Mouse (Mus musculus) heart, embryonic 15.5 days (tissue): ENCODE results near the gene Serpine3. TPM values are rescaled to one million over a fixed set of nuclear protein-coding genes. Genes with fewer than 3 reads are reported as not detected.

Experiments used
- ATAC-seq: fragments of 200-750 bp; cut with Nextera tagmentation; replicated peaks from 2 replicates; pipeline ENCODE4 v1.8.0; 2017; ENCODE audit warnings: low read depth, moderate TSS enrichment; ENCODE audit not compliant: insufficient number of reproducible peaks, insufficient read depth, low FRiP score
- H3K27ac ChIP-seq: fragments of 300-500 bp; sonication (generic); 2 replicates; pipeline ENCODE4 v1.5.1; 2015; ENCODE audit warnings: mild to moderate bottlenecking, inconsistent platforms
- H3K27me3 ChIP-seq: fragments of 300-500 bp; sonication (generic); 2 replicates; pipeline ENCODE4 v1.6.1; 2015; ENCODE audit warnings: inconsistent platforms
- H3K36me3 ChIP-seq: fragments of 300-500 bp; sonication (generic); 2 replicates; pipeline ENCODE4 v1.6.1; 2015; ENCODE audit warnings: mild to moderate bottlenecking, inconsistent platforms
- H3K4me1 ChIP-seq: fragments of 300-500 bp; sonication (generic); replicated peaks from 2 replicates; pipeline ENCODE4 v1.6.1; 2015; ENCODE audit warnings: inconsistent platforms
- H3K4me2 ChIP-seq: fragments of 300-500 bp; sonication (generic); 2 replicates; pipeline ENCODE4 v1.6.1; 2015; ENCODE audit warnings: inconsistent platforms, mild to moderate bottlenecking, moderate library complexity
- H3K4me3 ChIP-seq: fragments of 300-500 bp; sonication (generic); 2 replicates; pipeline ENCODE4 v1.5.1; 2015; ENCODE audit warnings: mild to moderate bottlenecking, inconsistent platforms
- H3K9ac ChIP-seq: fragments of 300-500 bp; sonication (generic); 2 replicates; pipeline ENCODE4 v1.6.1; 2015; ENCODE audit warnings: mild to moderate bottlenecking, inconsistent platforms
- H3K9me3 ChIP-seq: fragments of 300-500 bp; sonication (generic); replicated peaks from 2 replicates; pipeline ENCODE4 v1.6.1; 2016; ENCODE audit warnings: inconsistent platforms
- WGBS: fragments of 180-500 bp; shearing (Covaris S2); methylation state at CpG from one replicate; pipeline ENCODE4 v1.1.7; 2015; ENCODE audit warnings: mixed read lengths; 5-methylcytosine and 5-hydroxymethylcytosine counted together
- polyA plus RNA-seq: library from polyadenylated mRNA; unstranded; fragments of >200 nt; fragmentation: Nextera tagmentation; extraction: Ambion mirVana; gene quantifications from 2 replicates; pipeline ENCODE4 v1.2.1, GENCODE M21; 2015

The Serpine3 gene
- polyA plus RNA-seq, 1 experiment from 2014 or later: not detected

GRCm38 (mm10) chr14:62655996-62656395, 7.5 kb upstream of the Serpine3 start:
- Histone ChIP-seq H3K36me3 (no peaks in the 10 kb centered on the region), H3K9me3 (no peaks in the 10 kb centered on the region), H3K4me1 (no peaks in the 10 kb centered on the region), H3K27me3 (no peaks in the 10 kb centered on the region), H3K4me3 (no peak overlapping the region), H3K9ac (no peak overlapping the region), H3K27ac (no peak overlapping the region), H3K4me2 (no peak overlapping the region)
- WGBS: 77% methylated on average over 7 of the region's 7 CpGs
- ATAC-seq: no peak

DNA sequence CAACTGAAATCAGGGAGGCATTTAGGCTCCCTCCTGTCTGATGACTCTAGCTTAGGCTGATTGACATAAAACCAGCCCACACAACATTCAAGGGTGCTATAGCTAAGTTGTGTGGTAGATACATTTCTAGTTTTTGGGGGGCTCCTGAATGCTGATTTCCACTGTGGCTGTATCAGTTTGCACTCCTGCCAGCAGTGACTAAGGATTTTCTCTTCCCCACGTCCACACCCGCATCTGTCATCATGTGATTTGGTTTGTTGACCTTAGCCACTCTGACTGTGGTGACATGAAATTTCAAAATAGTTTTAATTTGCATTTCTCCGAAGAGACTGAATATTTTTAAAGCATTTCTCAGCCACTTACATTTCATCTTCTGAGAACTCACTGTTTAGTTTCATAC, 6.0 kb upstream of the Serpine3 start:
- H3K4me3 ChIP-seq: no peak overlapping the region
- no peak overlapping the region for H3K4me2 ChIP-seq
- 54% methylated on average over 3 of the region's 3 CpGs for WGBS
- no peak overlapping the region for H3K27ac ChIP-seq
- H3K9ac ChIP-seq: no peak overlapping the region
- no peaks in the 10 kb centered on the region for H3K4me1 ChIP-seq
- no peaks in the 10 kb centered on the region for H3K36me3 ChIP-seq
- ATAC-seq: no peak
- no peaks in the 10 kb centered on the region for H3K9me3 ChIP-seq
- no peaks in the 10 kb centered on the region for H3K27me3 ChIP-seq

DNA sequence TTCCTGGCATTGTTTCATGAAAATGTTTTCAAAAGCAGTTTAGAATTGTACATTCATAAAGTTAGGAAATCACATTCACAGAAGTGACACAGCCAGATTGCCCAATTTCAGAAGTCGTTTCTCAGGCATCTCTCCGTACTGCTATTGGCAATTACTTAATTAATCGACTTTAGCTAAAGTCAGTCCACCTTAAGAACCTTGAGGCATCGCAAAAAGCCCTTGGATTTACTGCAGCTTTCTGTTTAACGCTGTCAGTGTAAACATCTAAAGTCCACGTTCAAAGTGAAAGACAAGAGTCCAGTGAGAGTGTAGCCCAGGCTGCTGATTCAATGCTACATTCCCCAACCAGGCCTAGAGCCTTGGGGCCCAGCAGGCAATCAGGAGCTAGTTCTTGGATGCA, 1.1 kb upstream of the Serpine3 start:
- Histone ChIP-seq H3K27me3 (no peaks in the 10 kb centered on the region), H3K4me2 (no peak overlapping the region), H3K27ac (no peak overlapping the region), H3K4me3 (no peak overlapping the region), H3K9me3 (no peaks in the 10 kb centered on the region), H3K9ac (no peak overlapping the region), H3K36me3 (no peaks in the 10 kb centered on the region), H3K4me1 (no peaks in the 10 kb centered on the region)
- no peak for ATAC-seq
- 74% methylated on average over 6 of the region's 6 CpGs for WGBS

- Histone ChIP-seq H3K36me3 (no peaks in the 10 kb centered on the region), H3K27ac (no peak overlapping the region), H3K4me2 (no peak overlapping the region), H3K4me1 (no peaks in the 10 kb centered on the region), H3K9ac (no peak overlapping the region), H3K9me3 (no peaks in the 10 kb centered on the region), H3K27me3 (no peaks in the 10 kb centered on the region), H3K4me3 (no peak overlapping the region)
- no peak for ATAC-seq
- WGBS: 43% methylated on average over 9 of the region's 9 CpGs
These were observed 1.7 kb downstream of the Serpine3 start for GRCm38 (mm10) chr14:62664976-62665673.

DNA sequence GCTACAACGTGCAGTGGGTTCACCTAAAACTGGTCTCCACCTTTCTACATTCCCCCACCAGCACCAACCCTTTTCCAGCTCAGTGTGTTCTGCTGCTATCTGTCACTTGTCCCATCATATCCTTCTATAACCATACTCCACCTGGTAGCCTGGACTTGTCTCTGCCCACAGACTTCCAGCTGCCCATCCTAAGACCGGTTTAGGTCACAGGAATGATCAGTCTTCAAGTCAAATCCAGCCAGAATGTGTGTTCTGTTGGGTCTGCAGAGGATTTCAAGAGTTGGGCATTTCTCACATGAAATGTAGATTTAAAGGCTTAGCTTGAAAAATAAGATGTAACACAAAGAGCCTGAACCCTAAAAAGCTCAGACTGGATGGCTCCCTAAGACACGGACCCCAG, 10.2 kb downstream of the Serpine3 start:
- Histone ChIP-seq H3K4me2 (no peak overlapping the region), H3K9ac (no peak overlapping the region), H3K27me3 (no peaks in the 10 kb centered on the region), H3K4me1 (no peaks in the 10 kb centered on the region), H3K9me3 (no peaks in the 10 kb centered on the region), H3K36me3 (no peaks in the 10 kb centered on the region), H3K4me3 (no peak overlapping the region), H3K27ac (no peak overlapping the region)
- no peak for ATAC-seq
- WGBS: 88% methylated on average over 3 of the region's 3 CpGs

GRCm38 (mm10) chr14:62718161-62718560, 54.7 kb downstream of the Serpine3 start:
- no peak overlapping the region for H3K27ac ChIP-seq

GRCm38 (mm10) chr14:62721625-62722024, 58.2 kb downstream of the Serpine3 start:
- H3K9me3 ChIP-seq: no peaks in the 10 kb centered on the region
- no peak overlapping the region for H3K9ac ChIP-seq
- no peak overlapping the region for H3K4me2 ChIP-seq
- 65% methylated on average over 1 of the region's 1 CpGs for WGBS
- no peak overlapping the region for H3K27ac ChIP-seq
- H3K4me1 ChIP-seq: peaks cover 2% of the 10 kb centered on the region; the same call in 1 of the 2 replicates
- no peaks in the 10 kb centered on the region for H3K27me3 ChIP-seq
- ATAC-seq: no peak
- no peak overlapping the region for H3K4me3 ChIP-seq
- no peaks in the 10 kb centered on the region; the same call in 1 of the 2 replicates for H3K36me3 ChIP-seq

More at GRCm38 (mm10) chr14:62718161-62718560, 54.7 kb downstream of the Serpine3 start:
- no peak overlapping the region for H3K9ac ChIP-seq
- no peaks in the 10 kb centered on the region for H3K27me3 ChIP-seq
- ATAC-seq: no peak
- H3K4me2 ChIP-seq: no peak overlapping the region
- H3K4me3 ChIP-seq: no peak overlapping the region
- 81% methylated on average over 2 of the region's 2 CpGs for WGBS
- no peaks in the 10 kb centered on the region for H3K9me3 ChIP-seq
- peaks cover 23% of the 10 kb centered on the region for H3K36me3 ChIP-seq
- H3K4me1 ChIP-seq: no peaks in the 10 kb centered on the region; the same call in 1 of the 2 replicates

- Histone ChIP-seq H3K4me1 (peaks cover 2% of the 10 kb centered on the region; the same call in 1 of the 2 replicates), H3K4me3 (no peak overlapping the region), H3K27ac (no peak overlapping the region), H3K9ac (no peak overlapping the region), H3K9me3 (no peaks in the 10 kb centered on the region), H3K27me3 (no peaks in the 10 kb centered on the region), H3K4me2 (no peak overlapping the region), H3K36me3 (no peaks in the 10 kb centered on the region; the same call in 1 of the 2 replicates)
- ATAC-seq: no peak
These were observed 61.1 kb downstream of the Serpine3 start for GRCm38 (mm10) chr14:62724560-62724959.

- Histone ChIP-seq H3K27me3 (no peaks in the 10 kb centered on the region), H3K9ac (no peak overlapping the region), H3K27ac (peak overlapping the region; percentile 31; the same call in 1 of the 2 replicates), H3K4me1 (peaks cover 4% of the 10 kb centered on the region; the same call in 1 of the 2 replicates), H3K36me3 (peaks cover 7% of the 10 kb centered on the region), H3K9me3 (no peaks in the 10 kb centered on the region), H3K4me3 (no peak overlapping the region), H3K4me2 (no peak overlapping the region)
- WGBS: 50% methylated on average over 1 of the region's 1 CpGs
- no peak for ATAC-seq
These were observed 68.4 kb downstream of the Serpine3 start for GRCm38 (mm10) chr14:62731902-62732301.

DNA sequence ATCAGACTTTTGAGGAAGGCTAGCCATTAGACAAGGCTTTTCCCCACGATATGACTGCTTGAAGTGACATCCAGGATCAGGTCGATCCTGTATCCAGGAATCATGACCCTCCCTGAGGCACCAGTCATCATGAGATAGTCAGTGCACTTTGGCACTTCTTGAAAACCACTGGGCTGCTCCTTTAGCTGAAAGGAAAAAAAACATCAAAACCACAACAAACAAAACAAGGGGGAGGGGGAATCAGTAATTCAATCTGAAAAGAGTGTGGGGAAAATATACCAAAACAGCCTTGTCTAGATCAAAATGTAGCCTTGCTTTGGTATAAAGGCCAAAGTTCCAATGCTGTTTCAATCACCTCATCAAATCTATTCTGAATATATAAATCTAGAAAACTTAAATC, 70.2 kb downstream of the Serpine3 start:
- Histone ChIP-seq H3K27me3 (no peaks in the 10 kb centered on the region), H3K27ac (no peak overlapping the region), H3K4me2 (no peak overlapping the region), H3K36me3 (peaks cover 13% of the 10 kb centered on the region), H3K9me3 (no peaks in the 10 kb centered on the region), H3K4me3 (no peak overlapping the region), H3K9ac (no peak overlapping the region), H3K4me1 (peaks cover 4% of the 10 kb centered on the region; the same call in 1 of the 2 replicates)
- 81% methylated on average over 2 of the region's 2 CpGs for WGBS
- ATAC-seq: no peak

DNA sequence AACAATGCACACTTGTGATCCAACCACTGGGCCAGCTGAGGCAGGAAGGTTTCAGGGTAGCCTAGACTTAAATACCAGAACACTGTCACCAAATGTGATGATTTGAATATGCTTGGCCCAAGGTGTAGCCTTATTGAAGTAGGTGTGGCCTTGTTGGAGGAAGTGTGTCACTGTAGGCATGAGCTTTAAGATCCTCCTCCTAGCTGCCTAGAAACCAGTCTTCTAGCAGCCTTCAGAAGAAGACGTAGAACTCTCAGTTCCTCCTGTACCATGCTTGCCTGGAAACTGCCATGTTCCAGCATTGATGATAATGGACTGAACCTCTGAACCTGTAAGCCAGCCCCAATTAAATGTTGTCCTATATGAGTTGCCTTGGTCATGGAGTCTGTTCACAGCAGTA, 72.2 kb downstream of the Serpine3 start:
- 96% methylated on average over 1 of the region's 1 CpGs for WGBS
- Histone ChIP-seq H3K36me3 (peaks cover 13% of the 10 kb centered on the region), H3K27ac (no peak overlapping the region), H3K4me2 (no peak overlapping the region), H3K27me3 (no peaks in the 10 kb centered on the region), H3K9ac (no peak overlapping the region), H3K9me3 (no peaks in the 10 kb centered on the region), H3K4me3 (no peak overlapping the region), H3K4me1 (peaks cover 4% of the 10 kb centered on the region; the same call in 1 of the 2 replicates)
- ATAC-seq: no peak
